ENCODE assay signal across 8 mouse cellular contexts in the genomic region with DNA sequence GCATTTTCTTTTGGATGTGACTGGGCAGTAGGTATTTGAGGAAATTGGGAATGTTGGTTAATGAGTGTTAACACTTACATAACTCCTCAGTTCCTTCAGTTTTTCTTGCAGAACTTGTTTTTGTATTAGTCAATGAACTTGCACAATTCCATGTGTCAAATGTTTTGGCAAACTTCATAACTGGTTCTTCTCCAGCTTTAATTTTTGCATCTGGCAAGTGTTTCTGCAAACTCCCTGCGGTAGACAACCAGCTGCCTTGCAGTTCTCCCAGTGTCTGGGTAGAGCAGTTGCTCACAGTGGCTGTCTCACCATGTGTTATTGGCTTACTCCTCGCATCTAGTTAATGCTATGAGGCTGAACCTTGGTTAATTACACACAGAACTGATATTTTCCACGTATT.
DNase-seq lines count a peak whose midpoint lies in the region; ATAC-seq lines count a peak whose summit lies in the region.
"Had no signal": no experiment of that assay in that cellular context is flagged by ENCODE, and none has a peak within 500 bp of the region (broad histone marks: within the 10 kb centered on the region; RNA-seq: fewer than 3 reads in every experiment).

No protein-coding gene starts in this region.

- peak; percentile 3 for DNase-seq in kidney, adult 11 months
- no peak for DNase-seq in kidney, postnatal 4 days
- peak; percentile 65 for DNase-seq in adipocyte (ENCODE audit: low spot score)
- DNase-seq in fibroblast of lung, adult 2 months (ENCODE audit: low read depth) = peak; percentile 82
- peak; percentile 15 to 21 for DNase-seq in layer of hippocampus, postnatal 36 days
- DNase-seq in thymus, postnatal 4 days = no peak
- DNase-seq: thymus, adult 2 months had no signal

- ATAC-seq in inflammation-experienced regulatory T-cells, adult 6 months = no peak

Comparison
In these comparisons a context has a peak if more than half of its experiments do, and no peak if none do; other contexts are left out.
1. DNase-seq: peak in kidney, adult 11 months (single experiment), adipocyte (single experiment), fibroblast of lung, adult 2 months (single experiment) and layer of hippocampus, postnatal 36 days (2 of 2); none in kidney, postnatal 4 days (0 of 2) and thymus, postnatal 4 days (single experiment).